Mouse (Mus musculus) small intestine, adult 2 months (tissue): Measurements from ENCODE around the gene Tll1. TPM values are rescaled to one million over a fixed set of nuclear protein-coding genes. Genes with fewer than 3 reads are reported as not detected.

ENCODE experiments used
- H3K27ac ChIP-seq: fragments of 200-500 bp; 2 replicates; pipeline ENCODE4 v1.5.1; 2012; ENCODE audit warnings: low read depth, low read length, control low read depth, inconsistent platforms; ENCODE audit not compliant: insufficient read depth
- H3K27me3 ChIP-seq: fragments of 200-500 bp; 2 replicates; pipeline ENCODE4 v1.6.1; 2012; ENCODE audit warnings: mild to moderate bottlenecking, moderate library complexity, low read length, inconsistent platforms; ENCODE audit not compliant: control insufficient read depth, insufficient read depth
- H3K36me3 ChIP-seq: fragments of 200-500 bp; 2 replicates; pipeline ENCODE4 v1.6.1; 2012; ENCODE audit warnings: mild to moderate bottlenecking, low read length, control low read depth, inconsistent platforms; ENCODE audit not compliant: control insufficient read depth, insufficient read depth
- H3K4me1 ChIP-seq: fragments of 200-500 bp; 2 replicates; pipeline ENCODE4 v1.6.1; 2012; ENCODE audit warnings: low read length, inconsistent platforms, mixed read lengths; ENCODE audit not compliant: control insufficient read depth, insufficient read depth, insufficient read length
- H3K4me3 ChIP-seq: fragments of 200-500 bp; 2 replicates; pipeline ENCODE4 v1.5.1; 2012; ENCODE audit warnings: low read depth, mild to moderate bottlenecking, control low read depth, inconsistent platforms, low read length, moderate library complexity
- CTCF ChIP-seq: fragments of 200-500 bp; IDR thresholded peaks from 2 replicates; pipeline ENCODE4 v1.5.1; 2012; ENCODE audit warnings: low read depth, mild to moderate bottlenecking, control low read depth, inconsistent platforms, low read length, moderate library complexity, mixed read lengths; ENCODE audit not compliant: insufficient replicate concordance, insufficient read length; ENCODE audit errors: extremely low read depth
- POLR2A ChIP-seq: fragments of 200-500 bp; IDR thresholded peaks from 2 replicates; pipeline ENCODE4 v1.6.1; 2012; ENCODE audit warnings: low read depth, mild to moderate bottlenecking, control low read depth, inconsistent platforms, low read length, moderate library complexity
- WGBS: fragments of 180-500 bp; shearing (Covaris S2); methylation state at CpG from one replicate; pipeline ENCODE4 v1.1.7; 2018; 5-methylcytosine and 5-hydroxymethylcytosine counted together
- polyA plus RNA-seq: library from polyadenylated mRNA; depleted of rRNA; stranded (reverse); fragments of >200 nt; gene quantifications from 2 replicates; pipeline ENCODE4 v1.2.3, GENCODE M21; 2012

The Tll1 gene
- polyA plus RNA-seq, 1 experiment, result 0.33 TPM

DNA sequence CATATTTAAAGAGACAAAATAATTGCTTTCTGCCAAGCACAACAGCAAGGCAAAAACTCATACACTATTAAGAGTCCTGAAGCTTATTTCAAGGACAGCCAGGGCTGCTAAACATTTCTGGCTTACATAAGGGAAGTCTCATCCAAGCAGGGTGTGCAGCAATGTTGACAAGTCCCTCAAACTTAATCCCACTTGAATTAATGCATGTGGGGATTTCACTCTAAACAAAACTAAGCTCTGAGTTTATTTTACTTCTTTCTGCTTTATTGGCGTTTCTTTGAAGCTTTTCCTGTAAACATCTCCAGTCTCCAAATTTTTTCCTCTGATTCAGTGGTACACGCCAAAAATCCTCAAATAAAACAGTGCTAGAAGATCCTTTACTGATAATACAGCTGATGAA lies 146.2 kb downstream of the Tll1 start:
- no peaks in the 10 kb centered on the region for H3K36me3 ChIP-seq
- H3K4me1 ChIP-seq, result no peaks in the 10 kb centered on the region
- H3K27me3 ChIP-seq, result no peaks in the 10 kb centered on the region
- WGBS, result 37% methylated on average over 2 of the region's 2 CpGs
- TF ChIP-seq CTCF (no peak), POLR2A (no peak)
- no peak overlapping the region for H3K27ac ChIP-seq
- H3K4me3 ChIP-seq, result no peak overlapping the region

DNA sequence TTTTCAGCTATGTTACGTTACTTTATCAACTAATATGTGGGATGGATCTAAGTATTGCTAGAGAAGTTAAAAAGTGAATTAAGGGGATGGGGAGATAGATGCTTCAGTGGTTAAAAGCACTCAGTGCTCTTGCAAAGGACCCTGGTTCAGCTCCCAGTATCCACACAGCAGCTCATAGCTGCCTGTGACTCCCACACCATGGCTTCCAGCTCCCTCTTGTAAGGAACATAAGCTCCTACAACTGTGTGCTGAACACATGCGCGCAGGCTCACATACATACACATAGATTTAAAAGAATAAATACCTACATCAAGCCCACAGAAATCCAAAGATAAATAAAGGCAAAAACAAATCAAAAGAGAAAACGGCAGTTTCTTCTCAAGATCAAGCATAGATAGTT lies 148.5 kb downstream of the Tll1 start:
- H3K36me3 ChIP-seq, result no peaks in the 10 kb centered on the region
- H3K4me1 ChIP-seq, result no peaks in the 10 kb centered on the region
- WGBS, result 67% methylated on average over 4 of the region's 4 CpGs
- H3K4me3 ChIP-seq, result no peak overlapping the region
- H3K27ac ChIP-seq, result no peak overlapping the region
- TF ChIP-seq CTCF (no peak), POLR2A (no peak)
- no peaks in the 10 kb centered on the region for H3K27me3 ChIP-seq

DNA sequence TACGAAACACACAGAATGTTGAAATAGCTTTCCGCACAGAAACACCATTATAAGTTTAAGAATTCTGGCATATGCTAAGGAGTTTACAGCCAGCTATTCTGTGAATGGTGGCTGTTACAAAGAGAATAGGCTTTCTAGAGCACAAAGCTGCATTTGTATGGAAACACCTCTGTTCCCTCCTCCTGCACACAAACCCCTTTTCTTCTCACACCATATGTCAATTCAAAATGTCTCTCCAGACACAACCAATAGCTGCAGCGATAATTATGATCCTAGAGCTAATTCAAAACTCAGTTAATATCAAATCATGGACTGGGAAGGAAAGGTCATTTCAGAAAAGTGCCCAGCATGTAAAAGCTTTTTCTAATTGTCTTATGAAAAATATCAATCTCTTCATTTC lies 157.5 kb downstream of the Tll1 start:
- Histone ChIP-seq H3K4me1 (no peaks in the 10 kb centered on the region), H3K27me3 (no peaks in the 10 kb centered on the region), H3K36me3 (no peaks in the 10 kb centered on the region), H3K4me3 (no peak overlapping the region), H3K27ac (no peak overlapping the region)
- TF ChIP-seq POLR2A (no peak), CTCF (no peak)
- WGBS, result 85% methylated on average over 3 of the region's 3 CpGs

DNA sequence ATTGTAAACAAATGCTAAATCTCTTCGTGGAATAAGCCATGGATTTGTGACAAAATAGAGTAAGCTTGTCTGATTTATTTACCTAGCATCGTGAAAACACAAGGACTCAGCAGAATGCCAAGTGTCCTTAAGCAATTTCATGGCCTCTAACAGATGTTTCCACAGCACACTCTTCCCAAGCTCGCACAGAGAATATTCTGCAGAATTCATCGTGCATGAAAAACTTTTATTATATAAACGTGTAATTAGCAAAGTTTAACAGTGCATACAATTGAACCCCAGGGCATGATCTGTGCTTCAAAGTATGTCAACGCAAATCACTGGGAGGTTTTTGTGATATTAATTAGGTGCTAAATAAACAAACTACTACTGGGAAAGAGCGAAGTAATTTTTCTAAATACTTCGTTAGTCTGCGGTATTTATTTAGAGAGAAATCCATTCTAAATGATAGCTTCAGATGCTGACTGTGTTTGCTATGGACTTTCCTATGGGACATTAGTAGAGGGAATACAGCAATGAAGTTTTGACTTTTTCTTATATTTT lies 158.0 kb downstream of the Tll1 start:
- no peaks in the 10 kb centered on the region for H3K4me1 ChIP-seq
- WGBS, result 61% methylated on average over 9 of the region's 9 CpGs
- H3K36me3 ChIP-seq, result no peaks in the 10 kb centered on the region
- no peak overlapping the region for H3K4me3 ChIP-seq
- H3K27ac ChIP-seq, result no peak overlapping the region
- H3K27me3 ChIP-seq, result no peaks in the 10 kb centered on the region
- TF ChIP-seq CTCF, result no peak

DNA sequence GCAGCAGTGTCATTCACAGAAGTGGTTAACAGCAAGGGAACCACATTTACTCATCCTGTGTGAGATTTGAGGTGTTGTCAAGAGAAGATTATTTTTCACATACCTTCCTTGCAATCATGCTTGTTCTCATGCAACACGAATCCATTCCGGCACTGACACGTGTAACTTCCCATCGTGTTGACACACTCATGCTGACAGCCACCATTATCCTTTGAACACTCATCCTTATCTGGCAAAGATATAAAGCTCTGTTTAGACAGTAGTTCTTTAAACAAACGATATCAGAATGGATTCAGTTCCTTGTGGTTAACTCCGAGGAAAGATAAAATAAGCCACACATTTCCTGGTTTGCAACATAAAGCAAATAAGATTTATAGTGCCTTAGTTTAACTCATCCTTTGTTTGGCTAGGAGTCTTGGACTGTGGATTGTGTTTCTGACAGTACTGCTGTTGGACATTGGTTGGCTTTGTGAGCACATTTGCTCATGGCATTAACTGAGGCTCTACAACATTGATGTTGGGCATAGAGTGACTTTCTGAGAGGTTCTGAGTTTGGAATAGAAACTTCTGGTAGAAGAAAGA lies 164.7 kb downstream of the Tll1 start:
- Histone ChIP-seq H3K27me3 (no peaks in the 10 kb centered on the region), H3K36me3 (no peaks in the 10 kb centered on the region), H3K27ac (no peak overlapping the region), H3K4me3 (no peak overlapping the region), H3K4me1 (no peaks in the 10 kb centered on the region)
- WGBS, result 8% methylated on average over 6 of the region's 6 CpGs
- TF ChIP-seq CTCF (no peak), POLR2A (no peak)

DNA sequence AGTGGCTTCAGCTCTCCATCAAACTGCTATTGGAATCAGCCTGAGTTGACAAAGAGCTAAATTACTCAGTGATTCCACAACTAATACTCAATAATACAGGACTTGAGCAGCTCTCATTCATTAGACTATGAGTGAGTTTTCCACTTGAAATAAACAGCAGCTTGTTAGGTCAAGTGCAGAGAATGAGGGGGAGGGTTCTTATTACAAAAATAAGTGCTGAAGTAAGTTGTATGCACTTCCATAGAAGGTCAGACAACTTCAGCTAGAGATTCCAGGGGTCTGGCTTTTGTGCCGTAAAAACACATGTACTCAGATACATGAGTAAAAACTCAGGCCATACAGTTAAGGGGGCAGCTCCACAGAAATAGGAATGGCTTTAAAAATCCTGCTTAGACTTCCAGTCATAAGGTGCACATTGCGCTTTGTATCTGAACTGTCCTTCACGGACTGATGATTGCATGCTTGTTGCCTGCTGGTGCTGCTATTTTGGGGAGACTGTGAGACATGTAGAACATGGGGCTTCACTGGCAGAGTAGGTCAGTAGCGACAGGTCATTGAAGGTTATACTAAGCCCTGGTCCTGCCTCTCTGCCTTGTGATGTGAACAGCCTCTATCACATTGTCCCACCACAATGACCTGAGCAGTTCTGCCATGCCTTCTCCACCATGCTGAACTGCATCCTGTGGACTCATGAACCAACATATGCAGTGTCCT lies 175.2 kb downstream of the Tll1 start:
- Histone ChIP-seq H3K27ac (no peak overlapping the region), H3K4me1 (no peaks in the 10 kb centered on the region), H3K27me3 (no peaks in the 10 kb centered on the region), H3K36me3 (no peaks in the 10 kb centered on the region), H3K4me3 (no peak overlapping the region)
- 84% methylated on average over 4 of the region's 4 CpGs for WGBS
- TF ChIP-seq POLR2A, result no peak
- TF ChIP-seq CTCF, result no peak

DNA sequence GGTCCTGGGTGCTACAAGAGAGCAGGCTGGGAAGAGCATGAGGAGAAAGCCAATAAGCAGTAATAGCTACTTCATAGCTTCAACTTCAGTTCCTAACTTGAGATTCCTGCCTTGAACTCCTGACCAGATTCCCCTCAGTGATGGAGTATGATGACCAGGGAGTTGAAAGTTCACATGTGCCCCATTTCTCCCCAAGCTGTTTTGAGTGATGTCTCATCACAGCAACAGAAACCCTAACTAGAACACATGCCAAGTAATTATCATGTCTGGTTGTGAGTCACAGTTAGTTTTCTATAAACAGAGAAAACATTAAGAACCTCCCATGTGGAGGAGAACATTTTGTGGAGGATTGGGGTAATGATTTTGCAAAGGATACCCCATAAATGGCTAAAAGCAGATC lies 176.0 kb downstream of the Tll1 start:
- Histone ChIP-seq H3K4me3 (no peak overlapping the region), H3K27ac (no peak overlapping the region), H3K27me3 (no peaks in the 10 kb centered on the region), H3K36me3 (no peaks in the 10 kb centered on the region), H3K4me1 (no peaks in the 10 kb centered on the region)
- TF ChIP-seq POLR2A, result no peak
- TF ChIP-seq CTCF, result no peak
